Mouse (Mus musculus): ENCODE data around the gene Tkfc. TPM values are rescaled to one million over a fixed set of nuclear protein-coding genes. Genes with fewer than 3 reads are reported as not detected.

Tkfc gene
- polyA plus RNA-seq, 1 experiment = 35.8 TPM

GRCm38 (mm10) chr19:10604534-10604933, 920 bp downstream of the Tkfc start:
- TF ChIP-seq CTCF (IDR thresholded peaks at IDR 0.05; ENCODE audit: borderline replicate concordance, extremely low read depth, insufficient read depth, insufficient read length) = no peak
- TF ChIP-seq POLR2A (IDR thresholded peaks at IDR 0.05; ENCODE audit: borderline replicate concordance, extremely low read depth, insufficient read depth, insufficient read length, poor library complexity, severe bottlenecking) = no peak
- no peak for DNase-seq (ENCODE audit: low read depth)

DNA sequence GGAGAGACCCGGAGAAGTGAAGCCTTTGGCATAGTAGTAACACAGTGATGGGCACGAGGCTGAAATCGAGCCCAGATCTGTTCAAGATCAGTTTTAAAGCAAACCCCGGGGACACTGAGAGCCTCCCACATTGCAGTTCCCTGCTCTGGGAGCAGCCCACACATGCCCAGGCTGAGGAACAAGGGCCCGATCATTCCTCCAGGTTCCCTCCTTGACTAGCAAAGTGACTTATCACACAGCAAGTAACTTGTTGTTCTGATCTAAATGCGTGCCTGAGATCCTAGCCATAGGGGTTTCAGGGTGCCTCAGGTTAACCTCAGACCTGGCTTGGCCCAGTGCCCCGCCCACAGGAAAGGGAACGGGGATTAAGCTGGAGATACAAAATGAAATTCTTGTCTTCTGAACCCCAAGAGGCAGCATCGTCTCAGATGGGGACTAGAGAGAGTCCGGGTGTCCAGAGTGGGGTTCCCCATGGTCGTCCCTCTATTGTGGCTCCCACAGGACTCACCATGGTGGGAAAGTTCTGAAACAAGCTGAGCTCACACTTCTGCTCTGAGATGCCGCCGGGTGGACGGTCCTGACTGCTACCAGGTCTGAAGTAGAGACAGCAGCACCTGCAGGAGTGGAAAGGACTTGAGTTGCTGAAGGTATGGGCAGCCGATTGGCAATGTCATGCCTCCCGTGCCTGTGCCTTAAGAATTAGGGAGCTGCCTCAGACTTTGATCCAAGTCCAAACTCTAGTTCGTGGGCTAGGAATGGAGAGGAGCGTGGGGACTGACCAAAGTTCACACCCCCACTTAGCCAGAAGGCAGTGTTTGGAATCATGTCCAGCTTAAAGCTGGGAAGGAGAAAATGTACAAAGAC, 1.6 kb downstream of the Tkfc start:
- no peak for TF ChIP-seq POLR2A (IDR thresholded peaks at IDR 0.05; ENCODE audit: borderline replicate concordance, extremely low read depth, insufficient read depth, insufficient read length, poor library complexity, severe bottlenecking)
- no peak for TF ChIP-seq CTCF (IDR thresholded peaks at IDR 0.05; ENCODE audit: borderline replicate concordance, extremely low read depth, insufficient read depth, insufficient read length)
- no peak for DNase-seq (ENCODE audit: low read depth)

DNA sequence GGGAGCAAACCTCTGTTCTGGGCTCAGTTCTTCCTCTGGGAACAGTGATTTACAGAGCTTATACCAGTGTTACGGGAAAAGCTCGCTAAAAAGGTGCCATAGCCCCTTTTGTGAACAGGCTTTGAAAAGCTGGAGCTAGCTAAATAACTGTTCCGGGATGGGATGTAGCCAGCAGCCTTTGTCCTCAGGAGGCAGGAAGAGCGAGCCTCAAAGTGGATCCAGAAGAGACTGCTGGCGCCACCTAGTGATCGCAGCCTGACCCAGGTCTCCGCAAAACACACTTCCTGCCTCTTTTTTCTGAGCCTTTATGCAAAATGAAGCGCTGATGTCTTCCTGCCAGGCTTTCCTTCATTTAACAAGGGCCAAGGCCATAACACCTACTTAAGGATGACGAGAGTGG, 2.7 kb downstream of the Tkfc start:
- DNase-seq (ENCODE audit: low read depth) = peak; percentile 96
- TF ChIP-seq POLR2A (IDR thresholded peaks at IDR 0.05; ENCODE audit: borderline replicate concordance, extremely low read depth, insufficient read depth, insufficient read length, poor library complexity, severe bottlenecking) (peak; percentile 73; the same call in 1 of the 2 replicates), CTCF (IDR thresholded peaks at IDR 0.05; ENCODE audit: borderline replicate concordance, extremely low read depth, insufficient read depth, insufficient read length) (peak; percentile 98)

DNA sequence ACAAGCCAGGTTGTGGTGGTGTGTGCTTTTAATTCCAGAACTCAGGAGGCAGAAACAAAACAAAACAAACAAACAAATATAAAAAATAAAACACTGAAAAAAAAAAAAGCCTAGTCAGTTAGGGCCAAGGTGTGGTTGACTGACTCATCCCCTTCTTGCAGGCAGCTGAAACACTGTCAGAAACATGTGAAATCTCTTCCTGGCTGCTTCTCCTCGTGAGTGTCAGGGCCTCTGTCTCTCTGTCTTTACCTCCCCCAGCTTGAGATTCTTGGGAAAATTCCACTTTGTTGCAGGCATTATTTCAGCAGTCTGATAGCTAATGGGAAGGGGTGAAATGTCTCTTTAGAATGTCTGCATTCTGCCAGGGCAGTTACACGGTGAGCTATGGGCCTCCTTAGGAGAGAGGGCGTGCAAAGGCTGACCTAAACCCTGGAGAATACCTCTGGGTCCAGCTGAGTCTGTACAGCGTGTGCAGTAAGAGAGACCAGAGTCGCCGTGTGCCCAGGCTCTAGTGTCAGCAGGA, 3.1 kb downstream of the Tkfc start:
- no peak for DNase-seq (ENCODE audit: low read depth)
- TF ChIP-seq CTCF (IDR thresholded peaks at IDR 0.05; ENCODE audit: borderline replicate concordance, extremely low read depth, insufficient read depth, insufficient read length) = no peak
- TF ChIP-seq POLR2A (IDR thresholded peaks at IDR 0.05; ENCODE audit: borderline replicate concordance, extremely low read depth, insufficient read depth, insufficient read length, poor library complexity, severe bottlenecking) = no peak

- DNase-seq (ENCODE audit: low read depth) = no peak
- TF ChIP-seq POLR2A (IDR thresholded peaks at IDR 0.05; ENCODE audit: borderline replicate concordance, extremely low read depth, insufficient read depth, insufficient read length, poor library complexity, severe bottlenecking) (no peak), CTCF (IDR thresholded peaks at IDR 0.05; ENCODE audit: borderline replicate concordance, extremely low read depth, insufficient read depth, insufficient read length) (no peak)
These were observed 5.8 kb downstream of the Tkfc start for GRCm38 (mm10) chr19:10599648-10600047.

GRCm38 (mm10) chr19:10598188-10598587, 7.3 kb downstream of the Tkfc start:
- TF ChIP-seq POLR2A (IDR thresholded peaks at IDR 0.05; ENCODE audit: borderline replicate concordance, extremely low read depth, insufficient read depth, insufficient read length, poor library complexity, severe bottlenecking) (no peak), CTCF (IDR thresholded peaks at IDR 0.05; ENCODE audit: borderline replicate concordance, extremely low read depth, insufficient read depth, insufficient read length) (peak; percentile 19; the same call in 1 of the 2 replicates)
- no peak for DNase-seq (ENCODE audit: low read depth)

DNA sequence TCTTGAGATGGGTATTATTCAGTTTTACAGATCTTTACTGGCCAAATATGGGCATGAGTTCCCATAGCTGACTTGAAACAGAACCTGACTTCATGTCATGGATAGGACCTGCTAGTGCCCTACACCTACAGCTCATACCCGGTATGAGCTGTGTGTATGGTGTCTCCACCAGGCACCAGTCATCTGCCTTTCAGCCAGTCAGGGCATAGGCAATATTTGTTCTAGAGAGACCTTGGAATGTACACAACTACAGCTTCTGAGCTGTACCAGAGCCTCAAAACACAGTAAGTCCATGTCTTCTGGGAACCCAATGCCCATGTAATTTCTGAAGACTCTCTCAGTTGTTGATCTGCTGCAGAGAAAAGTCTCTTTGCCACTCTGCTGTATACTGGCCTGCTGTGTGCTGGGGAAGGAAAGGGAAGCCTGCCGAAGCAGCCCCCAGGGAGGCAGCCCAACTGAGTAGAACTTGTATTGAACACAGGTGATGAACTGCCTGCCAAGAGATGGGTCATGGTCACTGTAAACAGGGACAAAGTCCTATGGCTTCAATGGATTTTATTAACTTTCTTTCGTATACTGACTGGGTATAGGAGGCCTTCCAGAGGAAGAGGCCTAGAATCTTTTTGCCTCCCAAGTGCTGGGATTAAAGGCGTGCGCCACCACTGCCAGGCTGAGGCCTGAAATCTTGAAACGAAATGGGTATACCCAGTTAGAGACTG, 13.6 kb downstream of the Tkfc start:
- TF ChIP-seq CTCF (IDR thresholded peaks at IDR 0.05; ENCODE audit: borderline replicate concordance, extremely low read depth, insufficient read depth, insufficient read length) (no peak), POLR2A (IDR thresholded peaks at IDR 0.05; ENCODE audit: borderline replicate concordance, extremely low read depth, insufficient read depth, insufficient read length, poor library complexity, severe bottlenecking) (no peak)
- no peak for DNase-seq (ENCODE audit: low read depth)

- no peak for TF ChIP-seq POLR2A (IDR thresholded peaks at IDR 0.05; ENCODE audit: borderline replicate concordance, extremely low read depth, insufficient read depth, insufficient read length, poor library complexity, severe bottlenecking)
- no peak for TF ChIP-seq CTCF (IDR thresholded peaks at IDR 0.05; ENCODE audit: borderline replicate concordance, extremely low read depth, insufficient read depth, insufficient read length)
- no peak for DNase-seq (ENCODE audit: low read depth)
These were observed 15.2 kb downstream of the Tkfc start for GRCm38 (mm10) chr19:10590301-10590700.

- no peak for TF ChIP-seq POLR2A (IDR thresholded peaks at IDR 0.05; ENCODE audit: borderline replicate concordance, extremely low read depth, insufficient read depth, insufficient read length, poor library complexity, severe bottlenecking)
- TF ChIP-seq CTCF (IDR thresholded peaks at IDR 0.05; ENCODE audit: borderline replicate concordance, extremely low read depth, insufficient read depth, insufficient read length) = no peak
- DNase-seq (ENCODE audit: low read depth) = no peak
These were observed 16.2 kb downstream of the Tkfc start for GRCm38 (mm10) chr19:10589127-10589857.

DNA sequence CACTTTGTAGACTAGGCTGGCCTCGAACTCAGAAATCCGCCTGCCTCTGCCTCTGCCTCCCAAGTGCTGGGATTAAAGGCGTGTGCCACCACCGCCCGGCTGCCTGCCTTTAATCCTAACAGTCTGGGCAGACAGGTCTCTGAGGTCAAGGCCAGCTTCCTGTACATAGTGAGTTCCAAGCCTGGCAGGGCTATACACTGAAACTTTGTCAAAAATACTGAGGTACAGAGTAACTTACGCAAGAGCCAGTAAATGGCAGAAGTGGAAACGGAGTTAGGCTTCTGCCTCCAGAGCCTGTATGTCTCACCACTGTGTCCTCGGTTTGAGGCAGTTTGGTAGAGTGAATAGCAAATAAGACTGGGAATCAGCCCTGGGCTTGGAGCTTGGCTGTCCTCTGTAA, 18.2 kb downstream of the Tkfc start:
- TF ChIP-seq POLR2A (IDR thresholded peaks at IDR 0.05; ENCODE audit: borderline replicate concordance, extremely low read depth, insufficient read depth, insufficient read length, poor library complexity, severe bottlenecking) = no peak
- no peak for TF ChIP-seq CTCF (IDR thresholded peaks at IDR 0.05; ENCODE audit: borderline replicate concordance, extremely low read depth, insufficient read depth, insufficient read length)
- no peak for DNase-seq (ENCODE audit: low read depth)

GRCm38 (mm10) chr19:10585112-10585511, 20.3 kb downstream of the Tkfc start:
- DNase-seq (ENCODE audit: low read depth) = no peak
- TF ChIP-seq POLR2A (IDR thresholded peaks at IDR 0.05; ENCODE audit: borderline replicate concordance, extremely low read depth, insufficient read depth, insufficient read length, poor library complexity, severe bottlenecking) = no peak
- no peak for TF ChIP-seq CTCF (IDR thresholded peaks at IDR 0.05; ENCODE audit: borderline replicate concordance, extremely low read depth, insufficient read depth, insufficient read length)

Data from brain, embryonic 14.5 days (tissue).